Mouse (Mus musculus): ENCODE measurements around the gene Ndufaf7. TPM values are rescaled to one million over a fixed set of nuclear protein-coding genes. Genes with fewer than 3 reads are reported as not detected.

The Ndufaf7 gene
- total RNA-seq, 2 experiments from 2014 or later = 53.7 to 58.1 TPM

DNA sequence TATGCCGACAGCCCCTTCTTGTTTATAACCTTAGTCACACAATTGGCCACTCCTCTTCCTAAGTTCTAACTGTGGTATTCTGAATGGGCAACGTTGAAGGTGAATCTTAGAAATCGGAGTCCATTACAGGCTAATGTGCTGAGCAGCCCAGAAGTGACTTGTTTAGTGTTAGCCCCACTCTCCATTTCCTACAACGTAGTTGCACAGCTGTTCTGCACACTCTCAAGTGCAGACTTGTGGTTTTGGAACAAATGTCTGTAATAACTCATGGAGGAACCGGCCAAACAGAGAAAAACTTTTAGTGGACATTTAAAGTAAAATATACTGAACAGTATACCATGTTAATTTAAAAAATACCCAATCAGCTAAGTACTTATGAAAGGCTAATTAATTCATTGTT, 15.1 kb downstream of the Ndufaf7 start:
- intact Hi-C loops (cut with DNase I) = no loop called here

DNA sequence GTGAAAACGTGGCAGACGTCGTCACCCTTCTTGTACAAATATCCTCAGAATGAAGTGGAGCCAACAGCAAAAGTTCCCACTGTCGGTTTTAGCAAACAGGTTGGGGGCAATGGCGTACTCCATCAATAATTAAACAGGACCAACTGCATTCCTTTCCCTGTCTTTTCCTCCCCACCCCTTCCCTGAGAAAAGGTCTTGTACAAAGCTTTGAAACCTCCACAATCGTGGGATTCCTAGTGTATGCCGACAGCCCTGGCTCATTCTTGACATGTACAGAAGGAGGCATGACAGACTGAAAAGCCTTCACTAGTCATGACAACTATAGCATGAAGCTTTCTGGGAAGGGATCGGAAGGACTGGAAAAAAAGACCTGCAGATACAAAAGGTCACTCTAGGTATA, 16.3 kb downstream of the Ndufaf7 start:
- intact Hi-C loops (cut with DNase I) = no loop called here
- DNase-seq (ENCODE audit: low spot score in 2 of 2) = no peak

More for the DNA sequence above, 15.1 kb downstream of the Ndufaf7 start:
- DNase-seq (ENCODE audit: low spot score in 2 of 2) = no peak

DNA sequence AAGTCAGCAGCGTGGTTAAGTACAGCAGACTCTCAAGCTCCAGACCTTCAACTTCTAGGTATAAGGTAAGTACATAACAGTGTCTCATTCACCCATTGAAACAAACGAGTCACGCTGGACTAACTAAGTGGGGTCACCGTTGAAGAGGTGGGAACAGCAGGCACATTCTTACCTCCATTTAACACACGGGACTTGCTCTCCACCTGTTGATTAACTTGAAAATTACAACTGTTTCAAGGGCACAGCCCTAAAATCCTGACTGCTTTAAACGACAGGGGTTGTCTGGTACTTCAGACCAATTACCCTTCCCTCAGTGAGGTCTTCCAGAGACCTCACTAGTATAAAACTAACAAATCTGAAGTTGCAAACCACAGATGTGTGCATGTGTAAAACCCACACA, 22.5 kb downstream of the Ndufaf7 start:
- DNase-seq (ENCODE audit: low spot score in 2 of 2) = no peak
- intact Hi-C loops (cut with DNase I) = no loop called here

DNA sequence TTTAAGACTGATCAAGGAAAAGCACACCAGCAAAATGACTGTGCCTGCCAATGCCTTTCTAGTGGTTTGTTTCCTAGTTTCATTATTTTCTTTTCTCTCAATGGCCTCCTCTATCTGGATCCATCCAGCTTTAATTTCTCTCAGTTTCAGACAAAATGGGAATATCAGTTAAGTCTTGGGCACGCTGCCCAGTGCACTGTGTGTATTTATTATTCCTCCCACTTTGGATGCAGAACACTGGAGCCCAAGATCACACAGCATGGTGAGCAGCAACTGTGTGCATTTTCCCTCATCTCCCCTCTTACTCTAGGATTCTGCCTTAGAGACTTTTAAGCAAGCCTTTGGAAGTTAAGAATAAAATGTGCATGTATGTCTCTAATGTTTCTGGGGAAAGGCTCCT, 27.5 kb downstream of the Ndufaf7 start:
- intact Hi-C loops (cut with DNase I) = loop anchor here (5.0 kb wide), 1 partner anchor 53 kb away; no protein-coding TSS in a partner anchor
- DNase-seq (ENCODE audit: low spot score in 2 of 2) = peak in 1 of 2 experiments; percentile 9

DNA sequence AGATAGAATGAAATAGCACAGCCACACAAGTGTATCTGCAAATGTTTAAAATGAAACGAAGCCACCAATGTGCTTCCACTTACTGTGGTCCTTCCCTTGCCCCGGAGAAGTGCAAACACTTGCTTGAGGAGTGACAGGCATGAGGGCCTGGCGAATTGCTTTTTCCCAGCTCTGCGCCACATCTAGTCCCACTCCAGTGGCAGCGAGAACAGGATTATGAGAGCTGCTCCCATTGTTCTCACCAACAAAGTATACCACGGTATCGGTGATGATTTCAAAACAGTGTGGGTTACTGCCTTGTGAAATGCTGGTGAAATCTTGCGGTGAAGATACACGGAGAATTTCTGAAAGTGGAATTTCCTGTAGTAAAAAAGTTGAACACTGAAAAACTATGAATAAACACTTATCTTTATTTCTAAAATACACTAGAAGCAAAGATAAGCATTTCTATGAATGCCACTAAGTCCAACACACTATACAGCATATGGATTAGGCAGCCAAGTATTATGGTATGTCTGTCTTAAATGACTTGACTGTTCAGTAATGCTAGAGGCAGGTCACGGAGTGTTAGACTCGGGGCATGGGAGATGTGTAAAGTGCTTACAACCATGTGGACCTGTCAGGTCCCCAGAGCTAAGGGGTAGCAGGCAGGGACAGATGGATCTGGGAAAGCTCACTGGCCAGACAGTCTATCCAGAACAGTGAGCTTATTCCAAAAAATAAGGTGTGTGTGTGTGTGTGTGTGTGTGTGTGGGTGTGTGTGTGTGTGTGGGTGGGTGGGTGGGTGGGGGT, 29.4 kb downstream of the Ndufaf7 start:
- intact Hi-C loops (cut with DNase I) = no loop called here

DNA sequence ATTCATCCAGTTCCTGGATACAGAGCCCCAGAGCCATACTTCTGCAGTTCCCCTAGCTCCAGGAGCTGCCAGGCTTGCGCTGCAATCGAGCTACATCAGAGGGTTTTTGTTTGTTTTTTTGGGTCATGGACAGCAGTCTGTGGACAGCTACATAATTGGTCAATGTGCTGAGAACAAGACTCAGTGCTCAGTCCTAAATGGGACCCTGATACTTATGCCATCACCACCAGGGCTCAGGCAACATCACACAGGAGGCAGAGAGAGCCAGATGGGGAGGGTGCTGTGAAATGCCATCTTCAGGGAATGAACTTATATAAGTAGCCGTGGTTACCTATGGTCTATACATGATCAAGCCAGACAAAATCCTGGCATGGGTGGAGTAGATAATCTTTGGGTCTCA, 31.6 kb downstream of the Ndufaf7 start:
- intact Hi-C loops (cut with DNase I) = no loop called here
- DNase-seq (ENCODE audit: low spot score in 2 of 2) = no peak

More for the DNA sequence above, 29.4 kb downstream of the Ndufaf7 start:
- DNase-seq (ENCODE audit: low spot score in 2 of 2) = no peak

DNA sequence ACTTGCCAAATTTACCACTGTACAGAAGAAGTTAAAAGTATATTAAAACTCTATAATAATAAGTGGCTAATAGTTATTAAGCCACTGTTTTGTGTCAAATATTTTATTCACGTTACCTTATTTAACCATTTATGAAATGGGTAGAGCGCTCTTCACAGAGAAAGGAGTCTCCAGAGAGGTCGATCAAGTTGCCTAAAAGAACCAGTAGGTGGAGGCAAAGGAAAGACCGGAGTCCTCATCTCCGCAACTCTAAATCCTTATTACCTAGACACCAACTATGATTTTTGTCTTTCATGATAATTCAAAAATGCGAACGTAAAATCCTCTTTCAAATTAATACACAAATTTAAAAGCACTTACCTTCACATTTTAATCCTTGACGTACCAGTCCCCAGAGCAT, 46.2 kb downstream of the Ndufaf7 start:
- DNase-seq (ENCODE audit: low spot score in 2 of 2) = no peak
- intact Hi-C loops (cut with DNase I) = no loop called here

DNA sequence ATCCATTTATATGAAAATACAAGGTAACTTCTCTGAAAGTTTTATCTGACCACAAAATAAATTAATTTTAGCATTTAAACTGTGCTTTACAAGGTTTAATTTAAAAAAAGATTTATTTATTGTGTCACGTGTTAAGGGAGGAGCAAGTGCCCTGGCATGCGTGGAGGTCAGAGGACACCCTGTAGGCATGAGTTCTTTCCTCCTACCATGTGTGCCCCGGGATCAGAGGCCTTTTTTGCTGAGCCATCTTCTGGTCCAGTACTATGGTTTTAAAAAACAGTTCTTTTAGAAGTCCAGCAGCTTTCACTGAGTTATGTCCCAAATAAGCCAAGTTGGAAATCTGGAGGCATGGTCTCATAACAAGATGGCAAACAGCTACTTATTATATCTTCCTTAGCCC, 46.8 kb downstream of the Ndufaf7 start:
- intact Hi-C loops (cut with DNase I) = no loop called here
- no peak for DNase-seq (ENCODE audit: low spot score in 2 of 2)

DNA sequence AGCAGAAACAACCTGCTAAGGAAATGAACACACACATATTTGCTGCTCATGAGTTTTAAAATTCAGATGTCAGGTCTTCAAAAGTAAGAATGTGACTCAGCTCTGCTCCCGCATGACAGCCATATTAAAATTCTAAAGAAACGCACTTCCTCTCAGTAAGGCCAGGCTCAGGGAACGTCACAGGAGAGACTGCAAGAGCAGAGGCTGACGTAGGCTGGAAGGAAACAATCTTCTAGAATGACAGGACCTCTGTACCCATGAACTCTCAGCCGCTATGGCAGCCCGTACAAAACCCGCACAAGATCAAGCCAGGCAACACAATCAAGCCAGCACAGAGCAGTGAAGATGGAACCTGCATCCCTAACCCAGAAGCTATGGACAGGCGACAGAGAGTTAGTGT, 52.1 kb downstream of the Ndufaf7 start:
- no peak for DNase-seq (ENCODE audit: low spot score in 2 of 2)
- intact Hi-C loops (cut with DNase I) = no loop called here

DNA sequence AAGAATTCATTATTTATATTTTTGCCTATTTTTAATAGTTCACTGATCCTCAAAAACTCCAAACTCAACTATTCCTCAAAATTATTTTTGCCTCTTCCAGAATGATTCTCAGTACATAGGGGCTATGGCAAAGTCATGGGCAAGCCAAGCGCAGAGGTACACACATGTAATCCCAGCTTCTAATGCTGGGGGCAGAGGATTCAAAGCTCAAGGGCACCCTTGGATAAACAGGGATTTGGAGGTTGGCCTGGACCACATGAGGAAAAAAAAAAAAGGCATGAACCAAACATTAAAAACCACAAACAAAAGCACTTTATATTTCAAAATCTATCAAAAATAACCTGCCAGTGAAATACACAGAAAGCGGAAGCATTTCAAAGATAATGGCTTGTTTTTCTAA, 54.6 kb downstream of the Ndufaf7 start:
- no peak for DNase-seq (ENCODE audit: low spot score in 2 of 2)
- intact Hi-C loops (cut with DNase I) = no loop called here

DNA sequence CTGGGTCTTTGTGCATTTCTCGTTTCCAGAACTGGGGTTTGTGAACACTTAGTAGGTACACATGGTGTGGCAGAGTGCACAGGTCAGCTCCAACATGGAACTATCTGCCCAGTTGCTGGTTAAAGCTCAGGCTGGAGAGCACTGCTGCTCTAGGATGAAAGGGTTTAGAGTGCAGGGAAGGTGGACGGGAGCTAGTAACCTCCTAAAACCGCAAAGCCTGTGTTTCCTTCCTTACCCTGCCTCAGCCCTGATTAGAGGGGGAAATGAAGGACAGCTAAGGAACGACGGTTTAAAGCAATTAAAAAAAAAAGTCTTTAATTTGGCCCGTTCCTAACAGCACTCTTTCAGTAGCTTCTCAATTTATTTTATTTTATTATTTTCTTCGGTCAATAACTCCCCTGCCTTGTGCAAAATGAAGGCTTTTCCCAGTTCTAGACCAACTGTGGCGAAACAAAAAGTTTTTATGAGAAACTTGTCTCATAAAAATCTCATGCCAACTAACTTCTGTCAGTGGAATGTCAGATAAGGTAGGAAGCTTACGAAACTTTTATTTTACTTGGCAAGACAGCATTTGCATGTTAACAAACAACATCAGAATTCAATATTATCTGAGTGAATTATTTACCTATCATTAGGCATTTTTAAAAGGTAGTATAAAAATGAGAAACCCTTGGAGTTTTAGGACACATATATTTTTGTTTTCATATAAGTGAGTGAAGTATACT, 55.5 kb downstream of the Ndufaf7 start:
- intact Hi-C loops (cut with DNase I) = no loop called here
- no peak for DNase-seq (ENCODE audit: low spot score in 2 of 2)

DNA sequence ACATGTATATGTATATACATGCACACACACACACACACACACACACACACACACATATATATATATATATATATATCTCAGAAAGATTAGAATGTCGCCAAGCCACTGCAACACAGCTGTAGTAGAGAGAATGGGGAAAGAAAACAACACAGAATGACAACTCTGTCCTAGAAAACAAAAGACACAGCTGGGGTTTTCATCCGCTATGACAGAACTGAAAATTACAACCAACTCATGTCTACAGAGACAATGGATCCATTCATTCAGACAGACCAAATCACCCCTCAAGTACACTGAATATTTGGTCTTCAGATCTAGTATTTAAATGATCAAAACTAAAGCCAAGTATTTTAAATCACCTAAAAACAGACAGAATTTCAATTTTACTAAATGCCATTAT, 56.7 kb downstream of the Ndufaf7 start:
- no peak for DNase-seq (ENCODE audit: low spot score in 2 of 2)
- intact Hi-C loops (cut with DNase I) = no loop called here

DNA sequence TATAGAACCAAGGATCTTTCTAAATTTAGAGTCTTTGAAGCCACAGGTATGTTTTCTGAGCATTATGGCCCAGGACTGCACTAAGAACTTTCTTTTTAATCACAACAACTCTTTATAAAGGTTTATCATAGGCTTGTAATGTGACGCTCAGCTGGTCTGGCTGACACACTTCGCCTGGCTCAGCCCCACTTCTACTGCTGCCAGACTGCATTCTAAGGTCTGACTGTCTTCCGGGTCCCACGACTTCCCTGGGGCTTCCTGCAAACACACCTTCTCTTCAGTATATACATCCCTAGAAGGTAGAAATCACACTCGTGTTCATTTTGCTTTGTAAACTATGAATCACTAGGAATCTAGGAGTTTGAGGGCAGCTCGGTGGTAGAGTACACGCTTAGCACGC, 57.4 kb downstream of the Ndufaf7 start:
- intact Hi-C loops (cut with DNase I) = no loop called here
- no peak for DNase-seq (ENCODE audit: low spot score in 2 of 2)

DNA sequence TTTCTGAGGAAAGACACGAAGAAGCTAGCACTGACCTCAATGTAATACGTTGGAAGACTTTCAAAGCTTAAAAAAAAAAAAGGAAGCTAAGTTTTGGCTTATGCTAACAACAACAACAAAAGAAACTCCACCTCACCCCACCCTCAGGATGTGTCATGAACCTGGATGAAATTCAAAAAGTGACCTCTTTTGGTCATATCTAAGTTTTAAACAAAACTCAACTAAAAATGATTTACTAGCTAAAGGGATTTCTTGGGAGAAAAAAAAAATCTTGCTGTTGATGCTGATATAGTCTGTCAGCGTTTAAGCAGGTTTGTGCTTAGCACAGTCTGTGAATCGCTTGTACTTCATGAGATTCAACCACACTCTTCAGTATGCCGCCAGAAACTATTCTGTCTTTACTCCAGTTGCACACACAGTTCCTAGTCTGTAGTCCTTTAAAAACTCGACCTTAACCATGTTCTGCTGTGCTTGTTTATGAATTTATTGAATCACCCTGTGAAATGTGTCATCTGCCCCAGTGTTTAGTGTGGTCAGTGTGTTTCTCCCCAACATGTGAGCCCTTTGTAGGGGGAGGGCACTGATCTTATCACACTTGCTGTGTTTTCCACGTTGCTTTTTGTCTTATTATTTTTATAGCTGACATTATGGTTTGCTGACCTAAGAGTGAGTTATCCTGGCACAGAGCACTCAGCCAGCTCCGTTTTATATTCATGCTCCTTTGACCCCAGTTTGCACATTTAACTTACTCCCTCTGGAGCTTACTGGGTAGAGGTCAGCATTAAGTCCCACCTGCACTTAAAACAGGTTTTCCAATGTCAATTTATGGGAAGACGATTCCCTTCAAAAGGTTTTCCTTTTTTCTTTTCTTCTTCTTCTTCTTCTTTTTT, 58.2 kb downstream of the Ndufaf7 start:
- DNase-seq (ENCODE audit: low spot score in 2 of 2) = no peak
- intact Hi-C loops (cut with DNase I) = no loop called here

Other genes starting within 250 kb of the Ndufaf7 start
- 10 to 100 TPM; 61.8 to 79.9 TPM for gene Strn, start 199.9 kb upstream of the Ndufaf7 start, total RNA-seq (2021)
- 10 to 100 TPM; 55.4 to 60.1 TPM for gene Heatr5b, start 101.8 kb upstream of the Ndufaf7 start, total RNA-seq (2021)
- 10 to 100 TPM; 35.9 to 44.5 TPM for gene Gpatch11, start 101.6 kb upstream of the Ndufaf7 start, total RNA-seq (2021)
- 1 to 10 TPM; 3.6 to 4.6 TPM for gene Eif2ak2, start 54.6 kb upstream of the Ndufaf7 start, total RNA-seq (2021)
- under 1 TPM in 1 of 2 experiments, not detected in 1; 0.44 TPM for gene Sult6b1, start 30.1 kb upstream of the Ndufaf7 start, total RNA-seq (2021)
- gene Cebpzos, start 20.6 kb upstream of the Ndufaf7 start, total RNA-seq (2021) = 10 to 100 TPM; 27.5 to 28.0 TPM
- 10 to 100 TPM; 27.1 to 31.5 TPM for gene Cebpz, start 70 bp upstream of the Ndufaf7 start, total RNA-seq (2021)
- gene Prkd3, start 83.7 kb downstream of the Ndufaf7 start, total RNA-seq (2021) = 10 to 100 TPM; 10.1 to 10.2 TPM
- gene Qpct, start 114.8 kb downstream of the Ndufaf7 start, total RNA-seq (2021) = 10 to 100 TPM in 1 of 2 experiments, 1 to 10 TPM in 1; 8.4 to 10.2 TPM